Comparison of ENCODE assay signal across 8 mouse cellular contexts in genomic region chr13:4190904-4191303, GRCm38 (mm10). TPM values are rescaled to one million over a fixed set of nuclear protein-coding genes. Genes with fewer than 3 reads are reported as not detected.
DNase-seq lines count a peak whose midpoint lies in the region; ATAC-seq and TF ChIP-seq lines count a peak whose summit lies in the region.

Gene Akr1c13 (plus strand): TSS chr13:4191150.

- TF ChIP-seq CTCF in intestine, postnatal 0 days (IDR thresholded peaks at IDR 0.05; ENCODE audit: low read depth): no peak

- intact Hi-C loops in left cerebral cortex, postnatal 4 days (cut with DNase I): no loop called here

- H3K4me3 ChIP-seq in heart, embryonic 16.5 days (ENCODE audit: low read length): peak within 1 kb of the TSS; percentile 21; the same call in 1 of the 2 replicates
- no peak within 1 kb of the TSS for H3K4me3 ChIP-seq in heart, embryonic 11.5 days (ENCODE audit: low read depth, low read length)
- peak within 1 kb of the TSS; percentile 41 for H3K4me3 ChIP-seq in intestine, postnatal 0 days (ENCODE audit: low read depth, low read length)
- no peak within 1 kb of the TSS for H3K4me3 ChIP-seq in lung, embryonic 15.5 days

- 53% methylated on average over 3 of the region's 3 CpGs for WGBS in heart, embryonic 16.5 days
- WGBS in heart, embryonic 11.5 days (ENCODE audit: insufficient replicate concordance): 58% methylated on average over 3 of the region's 3 CpGs
- WGBS in intestine, postnatal 0 days: 28% methylated on average over 3 of the region's 3 CpGs
- 42% methylated on average over 3 of the region's 3 CpGs for WGBS in lung, embryonic 15.5 days

- H3K9ac ChIP-seq in heart, embryonic 16.5 days (ENCODE audit: low read length): no peak within 1 kb of the TSS
- H3K9ac ChIP-seq in heart, embryonic 11.5 days (ENCODE audit: low read depth, low read length): no peak within 1 kb of the TSS
- peak within 1 kb of the TSS; percentile 34; the same call in 1 of the 2 replicates for H3K9ac ChIP-seq in intestine, postnatal 0 days (ENCODE audit: low read depth, low read length)
- H3K9ac ChIP-seq in lung, embryonic 15.5 days: no peak within 1 kb of the TSS

- peak; percentile 5 for DNase-seq in NIH3T3 (ENCODE audit: low read depth)
- peak; percentile 36 to 42 for DNase-seq in urinary bladder, postnatal 36 days (ENCODE audit: low spot score in 2 of 2)
- no peak for DNase-seq in left cerebral cortex, postnatal 4 days
- no peak for DNase-seq in ovary, postnatal 10 days (ENCODE audit: low spot score)

- no peaks in the 10 kb centered on the region for H3K36me3 ChIP-seq in heart, embryonic 16.5 days (ENCODE audit: control insufficient read depth, insufficient read depth)
- H3K36me3 ChIP-seq in heart, embryonic 11.5 days (ENCODE audit: control insufficient read depth, insufficient read depth, low read length): no peaks in the 10 kb centered on the region
- no peaks in the 10 kb centered on the region for H3K36me3 ChIP-seq in intestine, postnatal 0 days (ENCODE audit: control insufficient read depth, insufficient read depth)
- no peaks in the 10 kb centered on the region for H3K36me3 ChIP-seq in lung, embryonic 15.5 days

- H3K4me2 ChIP-seq in heart, embryonic 16.5 days (ENCODE audit: low read depth, low read length): peak within 1 kb of the TSS; percentile 18; the same call in 1 of the 2 replicates
- no peak within 1 kb of the TSS for H3K4me2 ChIP-seq in heart, embryonic 11.5 days
- H3K4me2 ChIP-seq in intestine, postnatal 0 days (replicated peaks; ENCODE audit: low read depth): peak within 1 kb of the TSS; percentile 66
- no peak within 1 kb of the TSS for H3K4me2 ChIP-seq in lung, embryonic 15.5 days

- no peaks in the 10 kb centered on the region for H3K27me3 ChIP-seq in heart, embryonic 16.5 days (ENCODE audit: control insufficient read depth, insufficient read depth, low read length)
- no peaks in the 10 kb centered on the region for H3K27me3 ChIP-seq in heart, embryonic 11.5 days (ENCODE audit: control insufficient read depth, insufficient read depth, low read length)
- no peaks in the 10 kb centered on the region for H3K27me3 ChIP-seq in intestine, postnatal 0 days (replicated peaks; ENCODE audit: control insufficient read depth, insufficient read depth, low read length)
- H3K27me3 ChIP-seq in lung, embryonic 15.5 days: no peaks in the 10 kb centered on the region

- no peak for ATAC-seq in heart, embryonic 16.5 days (replicated peaks; ENCODE audit: extremely low read depth, insufficient read depth, low FRiP score)
- ATAC-seq in heart, embryonic 11.5 days (replicated peaks; ENCODE audit: insufficient number of reproducible peaks, low FRiP score, low TSS enrichment): no peak
- ATAC-seq in intestine, postnatal 0 days: peak; percentile 96
- ATAC-seq in lung, embryonic 15.5 days (ENCODE audit: borderline replicate concordance, extremely low read depth, low FRiP score, low TSS enrichment): peak; percentile 73; the same call in 1 of the 2 replicates

- H3K9me3 ChIP-seq in heart, embryonic 16.5 days (replicated peaks; ENCODE audit: control insufficient read depth, low read length): no peaks in the 10 kb centered on the region
- H3K9me3 ChIP-seq in heart, embryonic 11.5 days (replicated peaks; ENCODE audit: control insufficient read depth, low read length): no peaks in the 10 kb centered on the region
- no peaks in the 10 kb centered on the region for H3K9me3 ChIP-seq in intestine, postnatal 0 days (ENCODE audit: control insufficient read depth)
- H3K9me3 ChIP-seq in lung, embryonic 15.5 days: no peaks in the 10 kb centered on the region

- 0 out of 2 replicates have a peak, but pooled peaks cover 2% of the 10 kb centered on the region for H3K4me1 ChIP-seq in heart, embryonic 16.5 days (ENCODE audit: control insufficient read depth, insufficient read depth, low read length)
- H3K4me1 ChIP-seq in heart, embryonic 11.5 days (ENCODE audit: control insufficient read depth, insufficient read depth, low read length): no peaks in the 10 kb centered on the region
- no peaks in the 10 kb centered on the region for H3K4me1 ChIP-seq in intestine, postnatal 0 days (replicated peaks; ENCODE audit: control insufficient read depth, insufficient read depth, low read length)
- H3K4me1 ChIP-seq in lung, embryonic 15.5 days: no peaks in the 10 kb centered on the region

- no peak within 1 kb of the TSS for H3K27ac ChIP-seq in heart, embryonic 16.5 days (ENCODE audit: low read length)
- no peak within 1 kb of the TSS for H3K27ac ChIP-seq in heart, embryonic 11.5 days (ENCODE audit: low read depth, low read length)
- peak within 1 kb of the TSS; percentile 86 for H3K27ac ChIP-seq in intestine, postnatal 0 days (ENCODE audit: low read depth, low read length)
- H3K27ac ChIP-seq in lung, embryonic 15.5 days: no peak within 1 kb of the TSS

RNA-seq across cellular contexts. Expression of gene Akr1c13, which starts in this region (rescaled TPM):
- 17.0 and 30.7 TPM in 2 replicates for polyA plus RNA-seq in heart, embryonic 16.5 days (2015; fragmentation: Nextera tagmentation; extraction: Ambion mirVana)
- polyA plus RNA-seq in heart, embryonic 11.5 days (2014; fragmentation: Nextera tagmentation; extraction: Ambion mirVana): 3.2 and 3.7 TPM in 2 replicates
- 458 and 493 TPM in 2 replicates for polyA plus RNA-seq in intestine, postnatal 0 days (2015; fragmentation: Nextera tagmentation; extraction: Ambion mirVana)
- polyA plus RNA-seq in lung, embryonic 15.5 days (2015; fragmentation: Nextera tagmentation; extraction: Ambion mirVana): 6.5 and 13.7 TPM in 2 replicates
- 1 to 10 TPM in 1 of 2 experiments, under 1 TPM in 1; 0.52 to 1.1 TPM for total RNA-seq in left cerebral cortex, postnatal 4 days (2021)

Comparison
In these comparisons a context has a peak if more than half of its experiments do, and no peak if none do; other contexts are left out.
1. RNA of gene Akr1c13 (polyA plus RNA-seq): 458 to 493 TPM in intestine, postnatal 0 days; 17.0 to 30.7 TPM in heart, embryonic 16.5 days, 6.5 to 13.7 TPM in lung, embryonic 15.5 days and 3.2 to 3.7 TPM in heart, embryonic 11.5 days; every median in the first group is over 10 times any median in the second.
2. H3K4me2 ChIP-seq: peak in heart, embryonic 16.5 days (single experiment) and intestine, postnatal 0 days (single experiment); none in heart, embryonic 11.5 days (single experiment) and lung, embryonic 15.5 days (single experiment).
3. H3K4me3 ChIP-seq: peak in heart, embryonic 16.5 days (single experiment) and intestine, postnatal 0 days (single experiment); none in heart, embryonic 11.5 days (single experiment) and lung, embryonic 15.5 days (single experiment).
4. ATAC-seq: peak in intestine, postnatal 0 days (single experiment) and lung, embryonic 15.5 days (single experiment); none in heart, embryonic 16.5 days (single experiment) and heart, embryonic 11.5 days (single experiment).
5. DNase-seq: peak in NIH3T3 (single experiment) and urinary bladder, postnatal 36 days (2 of 2); none in left cerebral cortex, postnatal 4 days (single experiment) and ovary, postnatal 10 days (single experiment).